Comparison of ENCODE assay signal across 8 mouse cellular contexts in the genomic region with DNA sequence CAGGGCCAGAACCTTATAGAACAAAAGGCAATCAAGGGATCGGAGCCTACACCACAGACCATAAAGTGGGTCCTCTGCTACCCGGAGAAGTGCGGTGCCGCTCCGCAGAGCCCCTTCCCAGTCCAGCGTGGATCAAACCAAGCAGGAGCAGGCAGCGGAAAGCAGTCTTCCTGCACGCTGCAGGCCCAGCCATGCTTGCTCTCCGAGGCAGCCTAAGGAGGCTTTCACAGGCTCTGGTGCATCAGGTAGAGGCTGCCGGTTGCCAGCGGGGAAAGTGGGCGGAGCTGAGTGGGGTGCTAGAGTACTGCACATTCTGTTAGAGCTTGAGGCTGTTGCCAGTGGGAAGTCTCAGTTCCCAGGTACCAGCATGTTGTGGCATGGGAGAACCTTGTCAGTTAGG. TPM values are rescaled to one million over a fixed set of nuclear protein-coding genes. Genes with fewer than 3 reads are reported as not detected.
DNase-seq lines count a peak whose midpoint lies in the region; ATAC-seq and TF ChIP-seq lines count a peak whose summit lies in the region.

A gene (plus strand): TSS at position 25 of the 400 bp plus-strand sequence.

- WGBS in lung, adult 2 months, result 44% methylated on average over 12 of the region's 12 CpGs
- WGBS in forebrain, embryonic 12.5 days, result 41% methylated on average over 12 of the region's 12 CpGs
- WGBS in neural tube, embryonic 14.5 days, result 34% methylated on average over 12 of the region's 12 CpGs

- H3K36me3 ChIP-seq in forebrain, embryonic 12.5 days (replicated peaks), result no peaks in the 10 kb centered on the region
- H3K36me3 ChIP-seq in neural tube, embryonic 14.5 days (ENCODE audit: control insufficient read depth, insufficient read depth, low read length), result no peaks in the 10 kb centered on the region

- TF ChIP-seq CTCF in lung, adult 2 months (IDR thresholded peaks at IDR 0.05; ENCODE audit: insufficient read depth, low read length), result no peak

- H3K4me1 ChIP-seq in lung, adult 2 months (ENCODE audit: control insufficient read depth, insufficient read depth, low read length), result no peaks in the 10 kb centered on the region
- no peaks in the 10 kb centered on the region; the same call in 1 of the 2 replicates for H3K4me1 ChIP-seq in forebrain, embryonic 12.5 days
- H3K4me1 ChIP-seq in neural tube, embryonic 14.5 days (ENCODE audit: control insufficient read depth, insufficient read depth, low read length), result no peaks in the 10 kb centered on the region

- no peak within 1 kb of the TSS for H3K9ac ChIP-seq in forebrain, embryonic 12.5 days
- no peak within 1 kb of the TSS for H3K9ac ChIP-seq in neural tube, embryonic 14.5 days (replicated peaks; ENCODE audit: low read depth, low read length)

- H3K4me2 ChIP-seq in forebrain, embryonic 12.5 days, result peak within 1 kb of the TSS; percentile 50
- H3K4me2 ChIP-seq in neural tube, embryonic 14.5 days (ENCODE audit: low read depth, low read length), result peak within 1 kb of the TSS; percentile 23

- H3K27ac ChIP-seq in forebrain, embryonic 12.5 days, result no peak within 1 kb of the TSS
- no peak within 1 kb of the TSS for H3K27ac ChIP-seq in neural tube, embryonic 14.5 days (ENCODE audit: low read depth, low read length)

- no peaks in the 10 kb centered on the region for H3K9me3 ChIP-seq in forebrain, embryonic 12.5 days
- H3K9me3 ChIP-seq in neural tube, embryonic 14.5 days (ENCODE audit: control insufficient read depth, low read length), result no peaks in the 10 kb centered on the region

- no peak for TF ChIP-seq POLR2A in lung, adult 2 months (IDR thresholded peaks at IDR 0.05; ENCODE audit: borderline replicate concordance, extremely low read depth, low read depth, low read length)

- ATAC-seq in forebrain, embryonic 12.5 days (ENCODE audit: low FRiP score), result peak; percentile 51; the same call in 1 of the 2 replicates
- peak; percentile 76; the same call in 1 of the 2 replicates for ATAC-seq in neural tube, embryonic 14.5 days (ENCODE audit: low read depth)

- no peaks in the 10 kb centered on the region for H3K27me3 ChIP-seq in forebrain, embryonic 12.5 days
- no peaks in the 10 kb centered on the region for H3K27me3 ChIP-seq in neural tube, embryonic 14.5 days (ENCODE audit: control insufficient read depth, insufficient read depth, low read length)

- DNase-seq in lung, adult 2 months, result peak; percentile 3
- DNase-seq in lung, postnatal 36 days, result no peak
- peak; percentile 7 for DNase-seq in kidney, postnatal 14 days
- DNase-seq in layer of hippocampus, adult 18-20 months (ENCODE audit: low spot score in 2 of 2), result no peak
- no peak for DNase-seq in layer of hippocampus, postnatal 14 days (ENCODE audit: low spot score in 2 of 2)
- DNase-seq in frontal cortex, postnatal 25 days (ENCODE audit: low spot score in 2 of 2), result no peak

- no peak within 1 kb of the TSS for H3K4me3 ChIP-seq in lung, adult 2 months (replicated peaks; ENCODE audit: extremely low read depth, low read depth, low read length)
- H3K4me3 ChIP-seq in forebrain, embryonic 12.5 days (replicated peaks), result peak within 1 kb of the TSS; percentile 23
- H3K4me3 ChIP-seq in neural tube, embryonic 14.5 days (ENCODE audit: low read depth, low read length), result peak within 1 kb of the TSS; percentile 2; the same call in 1 of the 2 replicates

RNA-seq across cellular contexts. Expression of the gene that starts here (rescaled TPM):
- not detected in 2 replicates for polyA plus RNA-seq in lung, adult 2 months (2012; rRNA removed)
- not detected in 2 replicates for polyA plus RNA-seq in forebrain, embryonic 12.5 days (2016; fragmentation: Nextera tagmentation; extraction: Ambion mirVana)
- polyA plus RNA-seq in neural tube, embryonic 14.5 days (2014; fragmentation: Nextera tagmentation; extraction: Ambion mirVana), result not detected in 2 replicates
- total RNA-seq in layer of hippocampus, adult 18-20 months (2021), result not detected
- total RNA-seq in layer of hippocampus, postnatal 14 days (2021), result not detected

Comparison
In these comparisons a context has a peak if more than half of its experiments do, and no peak if none do; other contexts are left out.
1. Peak in DNase-seq in lung, adult 2 months; RNA of the gene not detected or under 1 TPM.
2. Peak in ATAC-seq, H3K4me3 ChIP-seq and H3K4me2 ChIP-seq in forebrain, embryonic 12.5 days; RNA of the gene not detected or under 1 TPM.
3. Peak in ATAC-seq, H3K4me3 ChIP-seq and H3K4me2 ChIP-seq in neural tube, embryonic 14.5 days; RNA of the gene not detected or under 1 TPM.